Mouse (Mus musculus): ENCODE results near the gene Scamp1.

- TF ChIP-seq CTCF (IDR thresholded peaks at IDR 0.05; ENCODE audit: low read depth) (no peak), EP300 (IDR thresholded peaks at IDR 0.05; ENCODE audit: low read depth) (no peak)
These were observed 15.4 kb upstream of the Scamp1 start for GRCm38 (mm10) chr13:94300946-94301538.
